Mouse (Mus musculus) hindbrain, embryonic 11.5 days (tissue): ENCODE results near the gene Mindy3. TPM values are rescaled to one million over a fixed set of nuclear protein-coding genes. Genes with fewer than 3 reads are reported as not detected.

Experiments used
- ATAC-seq: fragments of 200-750 bp; cut with Nextera tagmentation; 2 replicates; pipeline ENCODE4 v1.8.0; 2017; ENCODE audit warnings: mild to moderate bottlenecking, moderate TSS enrichment, moderate library complexity; ENCODE audit not compliant: low FRiP score
- DNase-seq: peaks from one replicate; pipeline ENCODE4 v3.0.0-alpha.2; 2015; ENCODE audit warnings: low spot score
- H3K27ac ChIP-seq: fragments of 300-500 bp; sonication (generic); 2 replicates; pipeline ENCODE4 v1.5.1; 2014; ENCODE audit warnings: mild to moderate bottlenecking, low read depth, low read length
- H3K27me3 ChIP-seq: fragments of 300-500 bp; sonication (generic); 2 replicates; pipeline ENCODE4 v1.6.1; 2014; ENCODE audit warnings: mild to moderate bottlenecking, low read length, moderate library complexity, mixed read lengths; ENCODE audit not compliant: control insufficient read depth, insufficient read depth
- H3K36me3 ChIP-seq: fragments of 300-500 bp; sonication (generic); 2 replicates; pipeline ENCODE4 v1.6.1; 2014; ENCODE audit warnings: mild to moderate bottlenecking, low read length, moderate library complexity, mixed read lengths; ENCODE audit not compliant: control insufficient read depth, insufficient read depth
- H3K4me1 ChIP-seq: fragments of 300-500 bp; sonication (generic); replicated peaks from 2 replicates; pipeline ENCODE4 v1.6.1; 2014; ENCODE audit warnings: low read length, mixed read lengths; ENCODE audit not compliant: control insufficient read depth, insufficient read depth
- H3K4me2 ChIP-seq: fragments of 300-500 bp; sonication (generic); replicated peaks from 2 replicates; pipeline ENCODE4 v1.6.1; 2014; ENCODE audit warnings: mild to moderate bottlenecking, low read depth, low read length
- H3K4me3 ChIP-seq: fragments of 300-500 bp; sonication (generic); 2 replicates; pipeline ENCODE4 v1.5.1; 2014; ENCODE audit warnings: low read depth, low read length
- H3K9ac ChIP-seq: fragments of 300-500 bp; sonication (generic); 2 replicates; pipeline ENCODE4 v1.6.1; 2014; ENCODE audit warnings: low read depth, low read length
- H3K9me3 ChIP-seq: fragments of 300-500 bp; sonication (generic); 2 replicates; pipeline ENCODE4 v1.6.1; 2016; ENCODE audit warnings: low read length; ENCODE audit not compliant: control insufficient read depth
- WGBS: fragments of 180-500 bp; shearing (Covaris S2); extraction: QIAGEN DNeasy Blood & Tissue Kit; methylation state at CpG from one replicate; pipeline ENCODE4 v1.1.7; 2014; 5-methylcytosine and 5-hydroxymethylcytosine counted together
- polyA plus RNA-seq: library from polyadenylated mRNA; unstranded; fragments of >200 nt; fragmentation: Nextera tagmentation; extraction: Ambion mirVana; gene quantifications from 2 replicates; pipeline ENCODE4 v1.2.1, GENCODE M21; 2014

Gene Mindy3
- polyA plus RNA-seq, 1 experiment from 2014 or later: 53.8 TPM

- no peak overlapping the region for H3K9ac ChIP-seq
- H3K27ac ChIP-seq: no peak overlapping the region
- DNase-seq: no peak
- WGBS: 83% methylated on average over 1 of the region's 1 CpGs
- no peak overlapping the region for H3K4me2 ChIP-seq
- no peaks in the 10 kb centered on the region for H3K27me3 ChIP-seq
- no peaks in the 10 kb centered on the region for H3K9me3 ChIP-seq
- no peaks in the 10 kb centered on the region for H3K4me1 ChIP-seq
- no peaks in the 10 kb centered on the region for H3K36me3 ChIP-seq
- no peak for ATAC-seq
- no peak overlapping the region for H3K4me3 ChIP-seq
Observed at GRCm38 (mm10) chr2:12361310-12361709, 58.0 kb downstream of the Mindy3 start.

GRCm38 (mm10) chr2:12354837-12355236 is 64.4 kb downstream of the Mindy3 start:
- no peaks in the 10 kb centered on the region for H3K36me3 ChIP-seq
- 88% methylated on average over 5 of the region's 5 CpGs for WGBS
- DNase-seq: no peak
- H3K4me3 ChIP-seq: no peak overlapping the region
- H3K4me2 ChIP-seq: no peak overlapping the region
- H3K9ac ChIP-seq: no peak overlapping the region
- H3K4me1 ChIP-seq: no peaks in the 10 kb centered on the region
- no peak overlapping the region for H3K27ac ChIP-seq
- no peak for ATAC-seq
- no peaks in the 10 kb centered on the region for H3K27me3 ChIP-seq
- H3K9me3 ChIP-seq: no peaks in the 10 kb centered on the region

DNA sequence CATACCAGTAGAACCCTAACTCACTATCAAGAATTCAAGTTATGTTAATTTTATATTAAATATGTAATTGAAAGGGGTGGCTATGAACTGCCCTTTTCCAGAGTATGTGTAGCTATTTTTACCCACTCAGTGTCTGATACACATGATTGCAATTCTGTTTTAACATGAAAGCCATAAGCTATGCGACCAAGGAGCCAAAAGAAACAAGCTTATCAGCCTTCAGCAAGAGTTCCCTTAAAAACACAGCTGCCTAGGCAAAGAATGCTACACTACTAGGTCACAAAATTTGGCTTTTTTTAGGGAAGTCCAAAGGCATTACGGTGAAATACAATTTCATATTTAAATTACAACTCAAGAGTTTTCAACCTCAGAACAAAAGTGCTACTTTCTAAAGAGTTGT is 70.4 kb downstream of the Mindy3 start:
- H3K9me3 ChIP-seq: no peaks in the 10 kb centered on the region
- H3K27ac ChIP-seq: no peak overlapping the region
- no peaks in the 10 kb centered on the region for H3K4me1 ChIP-seq
- DNase-seq (no peak), ATAC-seq (no peak)
- 88% methylated on average over 2 of the region's 2 CpGs for WGBS
- no peak overlapping the region for H3K4me3 ChIP-seq
- H3K9ac ChIP-seq: no peak overlapping the region
- no peaks in the 10 kb centered on the region for H3K27me3 ChIP-seq
- H3K4me2 ChIP-seq: no peak overlapping the region
- H3K36me3 ChIP-seq: no peaks in the 10 kb centered on the region

GRCm38 (mm10) chr2:12331962-12332361 is 87.3 kb downstream of the Mindy3 start:
- DNase-seq (no peak), ATAC-seq (no peak)
- 81% methylated on average over 2 of the region's 2 CpGs for WGBS

DNA sequence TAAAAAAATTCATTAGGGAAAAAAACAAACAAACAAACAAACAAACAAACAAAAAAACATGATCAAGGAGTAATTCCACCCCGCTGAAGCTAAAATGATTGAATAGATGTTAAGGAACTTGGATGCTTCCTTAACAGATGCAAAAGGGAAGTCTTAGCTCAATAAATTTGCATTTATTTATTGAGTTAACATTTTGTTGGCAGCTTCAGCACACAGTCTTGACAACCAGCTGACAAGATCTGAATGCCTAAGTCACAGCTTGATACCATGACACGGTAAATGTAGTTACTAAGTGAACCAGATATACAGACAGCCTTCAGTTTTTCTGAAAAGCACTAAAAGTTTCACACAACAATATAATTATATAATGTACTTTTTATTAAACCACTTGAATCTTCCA is 89.7 kb downstream of the Mindy3 start:
- no peaks in the 10 kb centered on the region for H3K27me3 ChIP-seq
- 59% methylated on average over 2 of the region's 2 CpGs for WGBS
- ATAC-seq (no peak), DNase-seq (no peak)
- no peak overlapping the region for H3K4me3 ChIP-seq
- no peaks in the 10 kb centered on the region; the same call in 1 of the 2 replicates for H3K4me1 ChIP-seq
- no peaks in the 10 kb centered on the region for H3K9me3 ChIP-seq
- no peak overlapping the region for H3K27ac ChIP-seq
- no peak overlapping the region for H3K9ac ChIP-seq
- H3K4me2 ChIP-seq: no peak overlapping the region
- H3K36me3 ChIP-seq: no peaks in the 10 kb centered on the region

More at GRCm38 (mm10) chr2:12331962-12332361, 87.3 kb downstream of the Mindy3 start:
- no peaks in the 10 kb centered on the region for H3K27me3 ChIP-seq
- H3K4me3 ChIP-seq: no peak overlapping the region
- H3K27ac ChIP-seq: no peak overlapping the region
- no peaks in the 10 kb centered on the region for H3K36me3 ChIP-seq
- H3K9me3 ChIP-seq: no peaks in the 10 kb centered on the region
- no peaks in the 10 kb centered on the region; the same call in 1 of the 2 replicates for H3K4me1 ChIP-seq
- no peak overlapping the region for H3K4me2 ChIP-seq
- no peak overlapping the region for H3K9ac ChIP-seq

DNA sequence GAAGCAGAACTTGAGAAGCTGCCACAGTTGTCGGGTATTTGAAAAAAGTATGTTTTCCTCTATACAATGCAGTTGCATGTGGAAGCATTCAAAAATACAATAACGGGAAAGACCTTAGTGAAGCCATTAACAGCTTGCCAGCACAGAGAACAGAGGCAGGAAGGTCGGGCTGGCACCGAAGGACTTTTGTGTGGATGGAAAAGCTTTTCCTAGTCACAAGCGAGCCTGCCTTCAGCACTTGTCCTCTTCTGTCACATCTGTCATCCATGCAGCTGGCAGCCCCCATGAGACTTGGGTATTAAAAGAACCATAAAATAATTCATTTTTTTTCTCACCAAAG is 90.2 kb downstream of the Mindy3 start:
- 28% methylated on average over 5 of the region's 5 CpGs for WGBS
- no peaks in the 10 kb centered on the region for H3K27me3 ChIP-seq
- H3K36me3 ChIP-seq: no peaks in the 10 kb centered on the region
- no peak overlapping the region for H3K4me2 ChIP-seq
- H3K4me3 ChIP-seq: no peak overlapping the region
- no peaks in the 10 kb centered on the region for H3K9me3 ChIP-seq
- H3K9ac ChIP-seq: no peak overlapping the region
- DNase-seq (peak; percentile 26), ATAC-seq (no peak)
- H3K27ac ChIP-seq: no peak overlapping the region
- no peaks in the 10 kb centered on the region; the same call in 1 of the 2 replicates for H3K4me1 ChIP-seq

- no peak overlapping the region for H3K27ac ChIP-seq
- no peaks in the 10 kb centered on the region; the same call in 1 of the 2 replicates for H3K4me1 ChIP-seq
- H3K4me3 ChIP-seq: no peak overlapping the region
- peak overlapping the region; percentile 37; the same call in 1 of the 2 replicates for H3K4me2 ChIP-seq
- ATAC-seq (peak; percentile 67), DNase-seq (peak; percentile 58)
- WGBS: 10% methylated on average over 8 of the region's 8 CpGs
- no peaks in the 10 kb centered on the region for H3K27me3 ChIP-seq
- no peaks in the 10 kb centered on the region for H3K36me3 ChIP-seq
- H3K9ac ChIP-seq: 0 out of 2 replicates have a peak overlapping the region, but pooled peaks have one; percentile 12
- H3K9me3 ChIP-seq: no peaks in the 10 kb centered on the region
Observed at GRCm38 (mm10) chr2:12328355-12329067, 90.8 kb downstream of the Mindy3 start.

DNA sequence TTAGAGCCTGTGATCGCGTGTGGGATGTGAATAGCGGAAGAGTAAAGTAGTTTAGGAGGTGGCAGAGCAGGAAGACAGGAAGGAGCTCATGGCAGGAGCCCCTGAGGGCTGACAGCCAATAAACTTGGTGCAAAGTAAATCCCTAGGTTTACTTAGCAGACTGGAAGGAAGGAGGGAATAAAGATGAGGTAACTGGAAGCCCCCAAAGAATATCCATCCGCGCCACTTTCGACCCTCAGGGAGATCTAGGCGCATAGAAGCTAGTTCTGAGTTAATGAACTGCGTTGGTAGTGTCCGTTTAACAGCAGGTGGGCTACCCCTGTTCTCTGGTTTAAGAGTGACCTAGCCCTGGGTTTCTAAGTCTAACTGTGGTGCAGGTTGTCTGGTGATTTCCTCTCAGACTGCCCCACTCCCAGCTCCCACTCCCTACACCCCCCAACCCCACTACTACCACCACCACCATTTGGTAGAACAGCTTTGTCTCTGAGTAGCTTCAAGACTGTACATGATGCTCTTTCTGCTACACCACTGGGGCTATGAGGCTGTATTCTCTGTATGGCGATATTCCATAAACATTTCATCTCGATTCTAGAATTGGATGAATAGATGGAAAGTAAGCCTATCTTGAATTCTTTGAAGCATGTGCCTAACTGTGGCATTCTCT is 91.4 kb downstream of the Mindy3 start:
- 35% methylated on average over 11 of the region's 11 CpGs for WGBS
- H3K9ac ChIP-seq: no peak overlapping the region
- no peak overlapping the region for H3K27ac ChIP-seq
- H3K4me2 ChIP-seq: peak overlapping the region; percentile 37
- no peaks in the 10 kb centered on the region for H3K9me3 ChIP-seq
- peak overlapping the region; percentile 18; the same call in 1 of the 2 replicates for H3K4me3 ChIP-seq
- DNase-seq: peak; percentile 48
- ATAC-seq: peak; percentile 47
- no peaks in the 10 kb centered on the region; the same call in 1 of the 2 replicates for H3K4me1 ChIP-seq
- no peaks in the 10 kb centered on the region for H3K27me3 ChIP-seq
- no peaks in the 10 kb centered on the region for H3K36me3 ChIP-seq

DNA sequence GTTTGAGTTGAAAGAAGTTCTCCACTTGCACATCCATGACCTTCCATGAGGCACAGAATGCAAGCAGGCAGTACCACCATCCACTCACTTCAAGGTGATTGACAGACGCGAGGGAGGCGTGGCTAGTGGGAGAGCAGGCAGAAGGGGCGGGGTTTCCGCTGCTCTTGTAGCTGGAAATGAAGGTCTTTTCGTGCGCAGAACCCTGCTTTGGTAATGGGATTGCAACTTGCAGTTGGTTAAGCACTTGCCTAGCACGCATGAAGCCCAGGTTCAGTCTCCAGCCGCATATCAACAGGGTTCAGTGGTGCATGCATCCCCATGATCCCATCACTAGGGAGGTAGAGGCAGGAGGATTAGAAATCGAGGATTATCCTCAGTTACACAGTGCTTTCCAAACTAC is 92.1 kb downstream of the Mindy3 start:
- Histone ChIP-seq H3K4me3 (peak overlapping the region; percentile 18; the same call in 1 of the 2 replicates), H3K9me3 (no peaks in the 10 kb centered on the region), H3K36me3 (no peaks in the 10 kb centered on the region), H3K9ac (no peak overlapping the region), H3K27ac (no peak overlapping the region), H3K4me2 (peak overlapping the region; percentile 37), H3K4me1 (no peaks in the 10 kb centered on the region; the same call in 1 of the 2 replicates), H3K27me3 (no peaks in the 10 kb centered on the region)
- WGBS: 9% methylated on average over 10 of the region's 10 CpGs
- peak; percentile 68 for ATAC-seq
- DNase-seq: peak; percentile 76
